Mouse (Mus musculus): Measurements from ENCODE around the gene Scrg1.
"Not testable (repeated sequence)": the region's sequence is repeated elsewhere in the genome, so short reads cannot be mapped to it uniquely, and the experiment has no call there.

The Scrg1 gene

DNA sequence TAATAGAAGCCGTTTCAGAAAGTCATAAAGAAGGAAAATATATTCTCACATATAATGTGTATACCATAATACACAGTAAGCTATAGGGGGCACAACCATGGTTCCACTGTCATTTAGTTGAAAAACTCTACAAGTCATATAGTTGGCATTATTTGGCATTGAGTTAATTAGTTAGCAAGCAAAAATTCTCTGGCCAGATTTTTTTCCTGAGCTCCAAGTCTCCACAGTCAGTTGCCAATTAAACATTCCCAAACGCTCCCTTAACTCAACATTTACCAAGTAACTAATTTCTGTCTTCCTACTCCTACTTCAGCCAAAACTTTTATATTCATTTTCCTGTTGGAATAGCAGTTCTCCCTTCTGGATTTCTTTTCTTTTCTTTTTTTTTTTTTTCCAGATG lies 2.4 kb upstream of the Scrg1 start:
- DNase-seq (ENCODE audit: low spot score) = no peak

DNA sequence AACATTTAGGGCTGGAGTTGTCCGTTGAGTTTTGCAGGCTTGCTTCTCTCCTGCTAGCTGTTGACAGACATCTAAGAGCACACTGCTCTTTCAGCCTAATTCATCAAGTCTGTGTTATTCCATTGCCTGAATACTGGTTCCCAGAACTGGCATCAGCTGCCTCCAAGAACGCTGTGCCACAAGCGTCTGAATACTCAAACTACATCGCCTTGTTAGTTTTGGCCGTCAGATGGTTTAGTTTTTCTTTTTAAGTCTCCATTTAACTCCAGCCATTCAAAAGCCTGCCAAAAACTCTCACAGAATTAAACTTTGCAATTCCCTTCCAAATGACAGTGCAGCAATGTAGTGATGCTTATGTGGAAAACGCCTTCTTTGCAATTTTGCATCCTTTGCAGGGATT lies 1.4 kb downstream of the Scrg1 start:
- no peak for DNase-seq (ENCODE audit: low spot score)

DNA sequence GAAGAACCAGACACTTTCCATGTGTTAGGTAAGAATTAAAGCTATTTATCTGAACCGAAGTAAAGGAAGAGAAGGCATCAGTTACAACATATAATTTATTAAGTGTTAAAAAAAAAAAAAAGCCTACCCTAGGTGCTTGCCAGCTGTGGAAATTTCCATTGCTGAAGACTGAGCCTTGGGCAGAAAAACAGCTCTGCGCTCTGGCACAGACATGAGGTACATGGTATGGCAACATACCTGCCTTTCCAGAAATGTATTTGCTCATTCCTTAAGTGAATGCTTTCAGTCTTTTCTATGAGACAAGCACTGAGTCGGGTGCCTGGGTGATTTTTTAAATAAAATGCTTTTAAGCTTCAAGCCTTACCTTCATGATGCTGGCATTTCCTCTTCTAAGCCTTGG lies 2.2 kb downstream of the Scrg1 start:
- no peak for DNase-seq (ENCODE audit: low spot score)

DNA sequence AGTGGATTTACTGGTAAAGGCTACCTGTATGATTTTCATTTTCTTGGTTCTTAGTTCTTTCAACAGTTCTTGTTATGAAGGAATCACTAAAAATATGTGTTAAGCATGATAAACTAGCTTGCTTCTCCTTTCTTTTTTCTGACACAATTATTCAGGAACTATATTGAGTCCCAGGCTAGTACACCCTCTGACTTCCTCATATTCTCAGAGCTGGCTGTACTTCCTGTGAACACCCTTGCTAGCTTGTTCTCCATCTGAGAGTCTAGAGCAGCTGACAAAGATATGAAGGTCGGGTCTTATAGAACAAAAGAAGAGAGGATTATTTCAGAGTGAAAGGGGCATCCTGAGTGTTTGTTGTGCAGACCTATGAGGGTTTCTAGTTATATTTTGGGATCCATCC lies 7.1 kb downstream of the Scrg1 start:
- no peak for DNase-seq (ENCODE audit: low spot score)

DNA sequence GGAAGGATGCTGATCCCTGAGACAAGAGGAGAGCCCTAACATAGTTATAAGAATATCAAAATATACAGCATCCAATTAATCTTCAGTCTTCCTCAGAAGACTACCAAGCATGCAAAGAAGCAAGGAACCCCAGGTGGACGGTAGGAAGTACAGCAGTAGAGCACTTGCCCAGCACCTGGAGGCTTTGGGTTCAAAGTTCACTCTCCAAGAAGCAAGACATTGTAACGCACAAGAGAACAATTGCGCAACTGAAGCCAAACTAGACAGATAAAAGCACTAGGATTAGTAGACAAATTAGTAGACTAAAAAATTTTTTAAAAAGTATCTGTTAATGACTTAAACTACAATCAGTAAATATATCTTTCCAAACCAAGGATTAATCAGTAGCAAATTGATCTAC lies 8.0 kb downstream of the Scrg1 start:
- no peak for DNase-seq (ENCODE audit: low spot score)

DNA sequence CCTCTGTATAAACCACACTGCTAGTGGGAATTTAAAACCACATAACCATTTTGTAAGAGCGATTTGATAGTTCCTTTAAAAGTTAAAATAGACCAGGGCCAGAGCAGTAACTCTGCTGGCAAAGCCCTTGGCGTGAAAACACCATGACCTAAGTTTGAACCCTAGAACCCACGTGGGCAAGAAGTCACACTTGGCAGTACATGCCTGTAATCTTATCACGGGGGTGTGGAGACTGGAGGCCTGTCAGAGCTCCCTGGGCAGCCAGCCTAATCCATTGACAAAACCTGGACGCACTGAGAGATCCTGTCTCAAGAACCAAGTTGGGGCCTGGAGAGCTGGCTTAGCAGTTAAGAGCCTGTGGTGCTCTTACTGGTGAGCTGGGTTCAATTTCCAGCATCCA lies 12.9 kb downstream of the Scrg1 start:
- DNase-seq (ENCODE audit: low spot score) = peak; percentile 49

DNA sequence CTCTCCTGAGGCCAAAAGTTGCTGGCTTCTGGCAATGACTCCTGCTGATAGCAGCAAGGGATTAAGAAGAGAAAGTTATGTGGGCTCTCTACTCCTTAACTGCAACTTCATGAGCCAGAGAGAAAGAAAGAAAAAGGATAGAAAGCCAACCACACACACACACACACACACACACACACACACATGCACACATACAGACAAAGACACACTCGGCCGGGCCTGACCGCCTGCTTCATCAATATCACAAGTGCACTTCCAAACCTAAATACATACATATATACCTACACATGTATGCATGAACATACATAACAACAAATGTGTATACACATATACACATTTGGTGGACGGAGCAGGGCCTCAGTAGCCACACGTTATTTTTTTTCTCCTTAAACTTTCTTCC lies 15.1 kb downstream of the Scrg1 start:
- no peak for DNase-seq (ENCODE audit: low spot score)

DNA sequence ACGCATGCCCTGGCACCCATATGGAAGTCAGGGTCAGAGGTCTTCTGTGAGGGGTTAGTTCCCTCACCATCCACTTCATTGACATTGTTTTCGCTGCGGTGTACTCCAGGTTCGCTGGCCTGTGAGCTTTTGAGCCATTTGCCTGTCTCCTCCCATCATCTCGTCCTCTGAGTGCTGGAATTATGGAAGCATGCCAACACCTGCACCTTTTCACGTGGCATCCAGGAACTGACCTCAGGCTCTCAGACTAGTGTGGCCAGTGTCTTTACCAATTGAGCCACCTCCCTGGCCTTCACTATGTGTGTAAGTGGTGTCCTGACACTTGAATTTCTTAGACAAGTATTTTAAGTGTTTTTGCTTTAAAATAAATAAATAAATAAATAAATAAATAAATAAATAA lies 18.0 kb downstream of the Scrg1 start:
- no peak for DNase-seq (ENCODE audit: low spot score)

DNA sequence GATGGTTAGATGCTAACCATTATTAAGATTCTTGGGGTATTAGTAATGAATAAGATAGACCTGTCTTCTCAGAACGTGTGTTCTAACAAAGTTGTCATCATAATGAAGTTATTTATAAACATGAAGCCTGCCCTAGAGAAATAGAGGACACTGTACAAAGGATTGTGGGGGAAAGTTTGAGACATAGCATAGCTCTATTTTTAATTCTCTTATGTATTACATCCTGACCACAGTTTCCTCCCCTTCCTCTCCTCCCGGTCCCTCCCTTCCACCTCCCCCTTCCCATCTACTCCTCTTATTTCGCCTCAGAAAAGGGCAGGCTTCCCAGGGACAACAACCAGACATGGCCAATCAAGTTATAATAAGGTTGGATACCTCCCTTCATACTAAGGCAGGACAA lies 22.7 kb downstream of the Scrg1 start:
- DNase-seq (ENCODE audit: low spot score) = no peak

DNA sequence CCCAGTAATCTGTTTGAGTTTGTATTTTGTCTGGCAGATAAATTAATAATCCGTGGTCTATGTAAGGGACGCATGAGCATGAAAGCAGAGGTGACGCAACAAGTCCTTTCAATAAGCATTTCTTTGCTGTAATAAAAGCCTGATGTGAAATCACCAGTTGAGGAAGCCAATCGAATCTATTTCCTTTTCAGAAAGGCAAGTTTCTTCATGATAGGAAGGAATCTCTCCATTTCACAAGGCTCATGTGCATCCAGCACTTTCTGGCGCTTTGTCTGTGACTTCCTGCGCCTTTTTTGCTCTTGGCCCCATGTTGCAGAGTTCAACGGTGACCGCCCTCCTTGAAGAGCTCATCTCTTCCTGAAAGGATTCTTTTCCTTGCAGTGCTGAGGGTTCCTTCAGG lies 24.0 kb downstream of the Scrg1 start:
- DNase-seq (ENCODE audit: low spot score) = no peak

DNA sequence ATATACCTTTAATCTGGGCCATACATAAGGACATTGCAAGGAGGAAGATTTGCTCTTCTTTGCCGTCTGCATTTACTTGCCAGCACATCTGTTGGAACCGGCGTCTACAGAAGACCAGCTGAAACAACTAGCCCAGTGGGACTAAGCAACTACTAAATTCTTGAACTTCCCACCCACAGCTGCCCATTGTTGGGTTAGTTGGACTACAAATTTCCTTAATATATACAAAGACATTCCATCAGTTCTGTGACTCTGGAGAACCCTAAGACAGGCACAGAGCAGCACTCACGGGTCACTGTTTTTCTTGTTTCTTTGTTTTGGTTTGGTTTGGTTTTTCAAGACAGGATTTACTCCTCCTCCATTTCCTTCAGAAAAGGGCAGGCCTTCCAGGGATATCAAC lies 24.9 kb downstream of the Scrg1 start:
- DNase-seq (ENCODE audit: low spot score) = no peak

DNA sequence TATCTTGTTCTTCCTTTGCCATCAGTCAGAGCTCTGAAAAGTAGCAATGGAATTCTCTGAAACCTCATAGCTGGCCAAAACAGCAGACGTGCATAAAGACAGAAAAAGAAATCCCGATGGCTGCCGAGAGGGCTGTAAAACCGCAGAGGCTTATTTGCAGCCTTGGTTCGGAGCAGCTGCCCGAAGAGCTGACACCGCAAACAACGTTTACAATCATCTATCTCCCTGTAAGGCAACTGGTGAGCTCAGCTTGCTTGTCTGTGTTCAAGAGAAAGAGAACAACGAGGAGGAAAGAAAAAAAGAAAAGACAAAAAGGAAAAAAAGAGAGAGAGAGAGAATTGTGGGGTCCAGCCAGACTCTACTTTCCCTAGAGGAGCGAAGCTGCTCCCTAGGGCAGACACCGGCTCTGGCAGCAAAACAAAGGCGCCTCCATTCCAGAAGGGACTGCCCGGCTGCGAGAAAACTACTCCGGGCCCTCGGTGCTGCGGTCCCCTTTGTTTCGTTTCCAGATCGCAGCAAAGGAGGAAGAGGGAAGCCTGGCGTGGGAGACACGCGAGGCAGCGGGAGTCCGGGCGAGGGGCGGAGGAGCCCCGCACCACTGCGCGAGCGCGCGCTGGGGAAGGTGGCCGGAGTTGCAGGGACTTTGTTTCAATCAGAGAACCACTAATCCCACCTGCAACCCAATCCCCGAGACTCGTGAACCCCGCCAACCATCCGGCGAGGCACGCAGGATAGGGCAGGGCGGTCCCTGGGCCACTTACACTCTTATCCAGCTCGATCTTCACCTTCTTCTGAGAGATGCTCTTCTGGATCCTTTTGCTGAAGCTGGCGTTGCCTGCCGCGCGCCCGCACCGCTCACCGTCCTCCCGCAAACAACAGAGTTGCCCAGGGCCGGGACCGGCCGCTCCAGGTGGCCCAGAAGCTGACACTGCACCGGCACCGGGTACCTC lies 31.0 kb downstream of the Scrg1 start:
- peak; percentile 58 for DNase-seq (ENCODE audit: low spot score)

DNA sequence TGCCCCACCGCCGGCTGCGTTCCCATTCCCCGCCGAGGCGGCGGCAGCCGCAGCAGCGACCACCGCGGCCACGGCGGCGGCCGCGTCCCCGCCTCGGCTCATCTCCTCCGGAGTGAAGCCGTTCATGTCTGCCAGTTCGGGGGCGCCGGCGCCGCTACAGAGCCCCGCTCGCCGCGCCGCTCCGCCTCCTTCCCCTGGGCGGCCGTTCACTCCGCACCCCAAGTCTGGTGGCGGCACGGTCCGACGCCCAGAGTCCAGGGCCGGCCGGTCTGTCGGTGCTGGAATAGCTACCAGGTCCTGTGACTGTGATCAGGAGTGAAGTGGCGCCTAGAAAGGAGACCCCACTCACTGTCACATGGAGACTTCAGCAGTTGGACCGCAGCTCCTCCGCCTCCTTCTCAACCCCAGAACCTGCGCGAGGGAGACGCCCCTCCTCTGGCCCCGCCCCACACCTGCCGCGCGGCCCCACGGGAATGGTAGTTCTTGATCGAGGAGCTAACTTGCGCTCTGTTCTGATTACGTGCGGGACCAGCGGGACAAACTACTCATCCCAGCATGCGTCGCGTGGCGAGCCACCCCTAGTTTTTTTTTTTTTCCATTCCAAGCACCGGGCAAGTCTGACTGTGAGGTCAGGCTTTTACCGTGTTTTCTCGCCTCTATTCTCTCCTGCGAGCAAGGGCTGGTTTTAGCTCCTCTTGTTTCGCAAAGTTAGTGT lies 31.9 kb downstream of the Scrg1 start, which contains the start of gene Sap30:
TSS of gene Sap30 (minus strand) at position 420 of the 715 bp plus-strand sequence.
- peak; percentile 97 for DNase-seq (ENCODE audit: low spot score)

DNA sequence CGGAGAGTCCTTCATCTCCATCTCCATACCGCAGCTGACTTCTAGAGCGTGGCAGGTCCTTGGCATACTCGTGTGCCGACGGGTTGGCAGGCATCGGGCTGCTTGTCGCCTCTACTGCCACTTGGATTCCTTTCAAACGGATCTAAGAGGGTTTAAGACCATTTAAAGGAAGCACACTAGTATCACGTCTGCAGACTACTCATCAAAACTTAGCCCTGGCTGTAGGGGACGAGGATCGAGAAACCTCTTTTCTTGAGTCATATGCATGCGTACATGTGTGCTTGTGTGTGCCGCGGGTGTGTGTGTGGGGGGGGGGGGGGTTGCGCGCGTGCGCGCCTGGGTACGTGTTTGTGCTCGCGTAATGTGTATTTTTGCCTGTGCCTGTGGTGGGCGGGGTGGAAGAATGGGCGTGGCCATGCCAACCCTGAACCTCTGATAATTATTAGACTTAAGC lies 32.6 kb downstream of the Scrg1 start:
- peak; percentile 57 for DNase-seq (ENCODE audit: low spot score)

DNA sequence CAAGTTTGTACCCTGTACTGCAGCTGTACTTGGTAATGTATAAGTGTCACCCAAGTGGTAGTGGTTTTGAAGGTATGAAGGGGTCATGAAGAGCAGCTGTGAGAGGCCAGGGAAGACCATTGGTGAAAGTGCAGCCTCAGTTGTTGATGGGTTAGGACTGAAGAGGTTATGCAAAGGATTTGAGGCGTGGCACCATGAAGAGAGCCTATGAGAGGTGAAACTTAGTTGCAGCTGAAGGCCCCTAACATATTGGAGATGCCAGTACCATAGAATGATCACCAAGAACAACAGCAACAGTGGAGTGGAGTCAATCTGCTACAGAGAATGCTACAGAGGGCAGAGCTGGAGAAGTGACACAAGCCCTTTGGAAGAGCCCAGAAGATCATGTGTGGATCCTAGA lies 33.6 kb downstream of the Scrg1 start:
- DNase-seq (ENCODE audit: low spot score) = no peak

DNA sequence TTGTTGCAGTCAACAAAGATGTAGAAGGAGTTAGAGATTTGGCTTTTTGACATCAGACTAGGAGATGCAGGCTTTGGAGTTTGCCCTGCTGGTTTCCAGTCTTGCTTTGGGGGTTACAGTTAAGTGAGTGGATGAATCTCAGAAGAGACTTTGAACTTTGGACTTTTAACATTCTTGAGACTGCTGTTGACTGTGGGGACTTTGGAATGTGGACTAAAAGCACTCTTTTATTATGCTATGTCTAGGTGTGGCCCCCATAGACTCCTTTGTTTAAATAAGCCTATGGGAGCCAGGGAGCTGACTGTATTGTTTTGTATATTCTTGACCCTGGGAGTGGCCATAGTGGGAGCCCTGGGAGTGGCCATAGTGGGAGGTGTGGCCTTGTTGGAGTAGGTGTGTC lies 34.2 kb downstream of the Scrg1 start:
- DNase-seq (ENCODE audit: low spot score) = no peak

DNA sequence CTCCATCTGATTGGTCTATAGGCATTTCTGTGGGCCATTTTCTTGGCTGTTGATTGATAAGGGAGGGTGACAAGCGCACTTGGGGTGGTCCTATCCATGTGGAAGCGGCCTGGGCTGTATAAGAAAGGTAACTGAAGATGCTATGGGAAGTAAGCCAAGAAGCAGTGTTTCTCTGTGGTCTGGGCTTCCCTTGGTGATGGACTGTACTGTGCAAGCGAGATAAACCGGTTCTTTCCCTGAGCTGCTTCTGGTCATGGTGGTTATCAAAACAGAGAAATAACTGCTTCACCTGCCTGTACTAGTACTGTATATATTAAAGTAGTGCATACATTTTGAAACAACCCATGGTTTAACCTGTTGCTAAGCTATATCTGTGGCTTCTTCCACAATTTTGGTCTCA lies 36.1 kb downstream of the Scrg1 start:
- DNase-seq (ENCODE audit: low spot score) = no peak

DNA sequence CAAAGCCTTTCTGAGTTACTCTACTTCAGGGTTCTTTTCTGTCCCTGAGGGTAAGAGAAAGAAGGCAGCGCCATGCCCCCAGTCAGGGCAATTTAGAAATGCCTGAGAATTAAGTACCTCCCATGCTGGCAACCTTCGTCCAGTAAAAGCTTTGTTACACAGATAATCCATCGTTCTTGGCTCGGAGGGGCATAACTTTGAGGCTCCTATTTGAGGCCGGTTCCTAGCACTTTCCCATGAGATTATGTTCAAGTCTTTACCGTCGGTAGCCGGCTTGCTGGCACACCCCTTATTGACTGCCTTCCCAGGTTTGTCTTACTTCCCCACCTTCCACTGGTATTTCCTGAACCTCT lies 42.7 kb downstream of the Scrg1 start:
- DNase-seq (ENCODE audit: low spot score) = no peak

DNA sequence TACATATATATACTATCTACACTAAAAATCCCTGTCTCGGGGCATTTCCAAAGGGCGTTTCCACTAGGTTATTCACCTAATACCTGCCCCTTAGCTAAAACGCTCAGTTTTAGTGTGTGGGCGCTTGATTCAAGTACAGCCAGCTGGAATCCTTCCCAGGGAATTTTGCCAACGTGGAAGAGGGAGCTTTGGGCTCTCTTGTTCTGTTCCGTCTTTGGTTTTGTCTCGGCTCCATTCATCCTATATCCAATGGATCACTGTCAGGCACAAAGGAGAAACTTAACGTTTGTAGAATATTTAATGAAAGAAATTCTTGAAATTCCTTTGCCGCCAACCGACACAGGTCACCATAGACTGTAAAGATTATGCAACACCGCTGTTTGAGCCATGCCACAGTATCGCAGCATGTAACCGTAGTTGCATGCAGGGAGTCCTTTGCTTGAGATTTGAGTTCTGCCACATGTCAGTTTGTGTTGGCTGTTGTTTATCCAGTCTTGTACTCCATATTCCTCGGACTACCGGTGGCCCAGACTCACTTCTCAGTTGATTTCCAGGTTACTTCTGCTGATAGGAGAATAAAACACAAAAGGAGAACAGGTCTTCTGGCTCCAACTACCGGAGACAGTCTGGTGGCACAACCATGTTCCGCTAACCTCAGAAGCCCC lies 43.3 kb downstream of the Scrg1 start:
- peak; percentile 29 for DNase-seq (ENCODE audit: low spot score)

DNA sequence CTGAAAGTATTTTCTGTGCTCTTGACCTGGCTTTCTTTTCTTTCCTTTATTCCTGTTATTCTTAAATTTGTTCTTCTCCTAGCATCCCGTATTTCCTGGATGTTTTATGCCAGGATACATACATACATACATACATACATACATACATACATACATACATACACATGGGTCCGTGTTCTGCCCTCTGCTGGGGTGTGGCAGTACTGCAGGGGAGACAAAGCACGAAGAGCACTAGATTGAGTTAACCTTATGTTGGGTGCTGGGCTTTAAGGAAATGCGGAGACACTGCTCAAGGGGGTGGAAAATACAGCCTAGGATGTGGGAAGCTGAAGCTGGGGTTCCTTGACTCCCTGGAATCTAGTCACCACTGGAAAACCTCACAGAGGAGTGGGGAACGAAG lies 47.9 kb downstream of the Scrg1 start:
- DNase-seq (ENCODE audit: low spot score) = peak; percentile 43

DNA sequence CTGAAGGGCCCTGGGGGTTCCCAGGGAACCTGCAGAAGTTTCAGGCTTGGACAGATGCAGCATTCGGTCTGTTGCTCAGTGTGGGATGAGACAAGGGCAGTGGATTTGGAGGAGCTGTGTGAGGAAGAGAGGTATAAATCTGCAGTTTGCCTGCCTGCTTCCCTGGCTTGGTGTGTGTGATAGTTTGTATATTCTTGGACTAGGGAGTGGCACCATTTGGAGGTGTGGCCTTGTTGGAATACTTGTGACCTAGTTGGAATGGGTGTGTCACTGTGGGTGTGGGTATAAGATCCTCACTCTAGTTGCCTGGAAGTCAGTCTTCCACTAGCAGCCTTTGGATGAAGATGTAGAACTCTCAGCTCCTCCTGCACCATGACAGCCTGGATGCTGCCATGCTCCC lies 49.8 kb downstream of the Scrg1 start:
- not testable (repeated sequence) for DNase-seq (ENCODE audit: low spot score)

DNA sequence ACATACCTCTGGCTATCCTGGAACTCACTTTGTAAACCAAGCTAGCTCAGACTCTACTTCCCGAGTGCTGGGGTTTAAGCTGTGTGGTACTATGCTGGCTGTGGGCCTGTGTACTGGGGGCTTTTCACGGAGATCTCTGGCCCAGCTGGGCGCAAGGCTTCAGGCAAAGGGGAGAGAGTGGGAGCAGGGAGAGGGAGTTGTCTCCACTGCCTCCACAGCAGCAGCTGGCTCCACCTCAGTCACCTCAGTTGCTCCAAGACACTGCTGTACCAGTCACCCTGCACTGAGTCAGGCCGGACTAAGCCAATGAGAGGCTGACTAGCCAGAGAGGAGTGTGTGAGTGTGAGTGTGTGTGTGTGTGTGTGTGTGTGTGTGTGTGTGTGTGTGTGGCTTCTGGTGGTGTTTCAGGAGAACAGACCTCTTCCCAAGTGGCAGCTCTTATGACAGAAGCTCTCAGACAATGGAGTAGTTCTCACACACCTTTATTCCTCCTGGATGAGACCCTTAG lies 51.9 kb downstream of the Scrg1 start:
- no peak for DNase-seq (ENCODE audit: low spot score)

DNA sequence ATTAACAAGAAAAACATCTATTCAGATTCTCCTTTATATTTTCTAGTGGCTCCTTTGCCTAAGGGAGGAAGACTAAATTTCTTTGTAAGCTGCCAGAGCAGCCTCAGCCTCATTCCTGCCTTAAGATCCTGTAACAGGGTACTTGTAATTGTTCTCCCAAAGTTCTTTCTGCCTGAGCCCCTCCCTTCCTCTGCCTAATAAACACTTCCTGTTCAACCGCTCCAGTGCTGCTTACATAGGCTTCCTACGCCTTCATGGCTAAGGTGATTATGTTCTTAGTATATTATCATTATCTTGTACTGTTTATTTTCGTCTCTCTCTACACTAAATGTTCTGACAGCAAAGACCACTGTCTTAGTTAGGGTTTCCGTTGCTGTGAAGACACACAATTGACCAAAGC lies 52.9 kb downstream of the Scrg1 start:
- DNase-seq (ENCODE audit: low spot score) = no peak
